Mouse (Mus musculus): ENCODE data around the gene Dpf2.

- no peak for TF ChIP-seq POLR2A (IDR thresholded peaks at IDR 0.05; ENCODE audit: low read depth, low read length)
- no peak for TF ChIP-seq CTCF (IDR thresholded peaks at IDR 0.05; ENCODE audit: borderline replicate concordance, insufficient read depth, low read length)
Measured at GRCm38 (mm10) chr19:5922119-5922942, 9.5 kb upstream of the Dpf2 start.

Data from embryonic fibroblast, embryonic 13.5 days (primary cell).